Mouse (Mus musculus) adrenal gland, adult 2 months (tissue): ENCODE results near the gene Arhgef19. TPM values are rescaled to one million over a fixed set of nuclear protein-coding genes. Genes with fewer than 3 reads are reported as not detected.

Experiments used
- polyA plus RNA-seq: library from polyadenylated mRNA; depleted of rRNA; stranded (reverse); fragments of >200 nt; gene quantifications from 2 replicates; pipeline ENCODE4 v1.2.3, GENCODE M21; 2012; rRNA removed
- total RNA-seq, 2 experiments: library from RNA; stranded (reverse); gene quantifications; 2 replicates each; pipeline ENCODE4 v1.2.3; 2021

Arhgef19 gene
- total and polyA plus RNA-seq, 3 experiments, result 50.9 to 75.8 (median 65.1) TPM

Other genes starting within 250 kb of the Arhgef19 start
- 10 to 100 TPM in 1 of 2 experiments, 1 to 10 TPM in 1; 5.7 to 11.1 TPM for gene Mfap2, start 229.1 kb upstream of the Arhgef19 start, total RNA-seq
- gene Mfap2, start 229.1 kb upstream of the Arhgef19 start, polyA plus RNA-seq, result 37.8 and 42.4 TPM in 2 replicates
- 1 to 10 TPM; 5.6 to 7.4 TPM for gene Crocc, start 178.9 kb upstream of the Arhgef19 start, total RNA-seq
- 7.1 and 10.5 TPM in 2 replicates for gene Crocc, start 178.9 kb upstream of the Arhgef19 start, polyA plus RNA-seq
- gene Necap2, start 161.1 kb upstream of the Arhgef19 start, total RNA-seq, result 10 to 100 TPM; 55.8 to 65.3 TPM
- 54.8 and 63.7 TPM in 2 replicates for gene Necap2, start 161.1 kb upstream of the Arhgef19 start, polyA plus RNA-seq
- not detected for gene Spata21, start 151.2 kb upstream of the Arhgef19 start, total RNA-seq
- gene Spata21, start 151.2 kb upstream of the Arhgef19 start, polyA plus RNA-seq, result not detected in 2 replicates
- gene Szrd1, start 99.7 kb upstream of the Arhgef19 start, total RNA-seq, result 100 to 1,000 TPM; 130 to 135 TPM
- 65.0 and 75.7 TPM in 2 replicates for gene Szrd1, start 99.7 kb upstream of the Arhgef19 start, polyA plus RNA-seq
- gene Fbxo42, start 91.6 kb upstream of the Arhgef19 start, total RNA-seq, result 10 to 100 TPM; 19.9 to 22.2 TPM
- gene Fbxo42, start 91.6 kb upstream of the Arhgef19 start, polyA plus RNA-seq, result 11.3 and 11.4 TPM in 2 replicates
- 1 to 10 TPM in 1 of 2 experiments, under 1 TPM in 1; 0.86 to 1.1 TPM for gene Rsg1, start 25.5 kb upstream of the Arhgef19 start, total RNA-seq
- 1.7 and 2.3 TPM in 2 replicates for gene Rsg1, start 25.5 kb upstream of the Arhgef19 start, polyA plus RNA-seq
- gene Epha2, start 61.7 kb downstream of the Arhgef19 start, total RNA-seq, result 10 to 100 TPM; 11.7 to 19.4 TPM
- 18.0 and 24.1 TPM in 2 replicates for gene Epha2, start 61.7 kb downstream of the Arhgef19 start, polyA plus RNA-seq
- gene Fam131c, start 128.7 kb downstream of the Arhgef19 start, total RNA-seq, result 1 to 10 TPM in 1 of 2 experiments, under 1 TPM in 1; 0.86 to 4.5 TPM
- gene Fam131c, start 128.7 kb downstream of the Arhgef19 start, polyA plus RNA-seq, result 3.1 and 9.5 TPM in 2 replicates
- gene Clcnka, start 159.2 kb downstream of the Arhgef19 start, total RNA-seq, result not detected
- gene Clcnka, start 159.2 kb downstream of the Arhgef19 start, polyA plus RNA-seq, result 0.04 and 0.07 TPM in 2 replicates
- gene Clcnkb, start 176.5 kb downstream of the Arhgef19 start, total RNA-seq, result not detected
- gene Clcnkb, start 176.5 kb downstream of the Arhgef19 start, polyA plus RNA-seq, result not detected in 2 replicates
- gene Hspb7, start 181.3 kb downstream of the Arhgef19 start, total RNA-seq, result 1 to 10 TPM in 1 of 2 experiments, under 1 TPM in 1; 0.26 to 1.1 TPM
- gene Hspb7, start 181.3 kb downstream of the Arhgef19 start, polyA plus RNA-seq, result 1.1 and 1.2 TPM in 2 replicates
- under 1 TPM; 0.32 to 0.55 TPM for gene Srarp, start 196.6 kb downstream of the Arhgef19 start, total RNA-seq
- gene Srarp, start 196.6 kb downstream of the Arhgef19 start, polyA plus RNA-seq, result 0.22 TPM in 1 of 2 replicates, not detected in the other
- 10 to 100 TPM; 15.8 to 18.7 TPM for gene Zbtb17, start 205.2 kb downstream of the Arhgef19 start, total RNA-seq
- gene Zbtb17, start 205.2 kb downstream of the Arhgef19 start, polyA plus RNA-seq, result 26.5 and 34.4 TPM in 2 replicates